Mouse (Mus musculus): Measurements from ENCODE around the gene Atp2b1. TPM values are rescaled to one million over a fixed set of nuclear protein-coding genes. Genes with fewer than 3 reads are reported as not detected.

The Atp2b1 gene
- polyA plus RNA-seq, 1 experiment = 36.2 TPM

DNA sequence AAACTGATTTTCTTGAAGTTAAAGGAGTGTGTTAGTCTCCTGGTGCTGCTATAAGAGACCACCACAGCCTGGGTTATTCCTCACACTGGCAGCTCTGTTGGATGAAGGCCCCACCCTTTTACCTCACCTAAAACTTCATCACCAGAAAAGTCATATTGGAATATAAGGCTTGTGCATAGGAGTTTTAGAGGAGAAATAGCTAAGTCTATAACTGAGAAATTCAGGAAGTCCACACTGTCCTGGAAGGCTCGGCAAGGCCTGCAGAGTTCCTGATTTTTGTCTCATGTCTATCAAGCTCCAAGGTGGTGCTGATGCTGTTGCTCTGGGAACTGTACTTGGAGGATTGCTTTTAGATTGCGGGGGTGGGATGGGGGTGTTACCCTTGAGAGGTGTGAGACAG, 26.6 kb downstream of the Atp2b1 start:
- Histone ChIP-seq H3ac (ENCODE audit: control insufficient read depth, insufficient read length) (no peak overlapping the region), H3K27me3 (ENCODE audit: control insufficient read depth, insufficient read depth, insufficient read length) (no peaks in the 10 kb centered on the region)
- TF ChIP-seq POLR2A (IDR thresholded peaks at IDR 0.05; ENCODE audit: insufficient read length, low read depth) (no peak), POLR2AphosphoS2 (IDR thresholded peaks at IDR 0.05; ENCODE audit: insufficient read length, low read depth) (no peak), MYOD1 (IDR thresholded peaks at IDR 0.05; ENCODE audit: control insufficient read depth in 1 of 3, insufficient read length in 2 of 3, low read depth in 2 of 3) (no peak), TCF12 (IDR thresholded peaks at IDR 0.05; ENCODE audit: insufficient read depth, poor library complexity, severe bottlenecking) (no peak), MYOG (IDR thresholded peaks at IDR 0.05; ENCODE audit: control insufficient read depth in 1 of 3, insufficient read depth in 1 of 3, insufficient read length in 2 of 3, low read depth in 2 of 3) (no peak), E2F4 (IDR thresholded peaks at IDR 0.05; ENCODE audit: insufficient read depth) (no peak), USF1 (IDR thresholded peaks at IDR 0.05; ENCODE audit: low read depth) (no peak)

GRCm38 (mm10) chr10:98941991-98942390, 27.8 kb downstream of the Atp2b1 start:
- Histone ChIP-seq H3K79me2 (ENCODE audit: control insufficient read depth, insufficient read depth) (peaks cover 98% of the 10 kb centered on the region), H3K27me3 (ENCODE audit: control insufficient read depth, insufficient read depth, insufficient read length) (no peaks in the 10 kb centered on the region), H3K4me3 (no peak overlapping the region), H3K36me3 (ENCODE audit: control insufficient read depth, insufficient read depth) (peaks cover 6% of the 10 kb centered on the region), H3K4me2 (ENCODE audit: low read depth) (no peak overlapping the region), H3ac (ENCODE audit: control insufficient read depth, insufficient read length) (no peak overlapping the region)
- TF ChIP-seq REST (IDR thresholded peaks at IDR 0.05; ENCODE audit: insufficient read depth, insufficient read length) (no peak), MYOD1 (IDR thresholded peaks at IDR 0.05; ENCODE audit: control insufficient read depth in 1 of 3, insufficient read length in 2 of 3, low read depth in 2 of 3) (no peak), POLR2AphosphoS2 (IDR thresholded peaks at IDR 0.05; ENCODE audit: insufficient read length, low read depth) (no peak), CEBPB (IDR thresholded peaks at IDR 0.05; ENCODE audit: insufficient read depth, poor library complexity, severe bottlenecking) (no peak), TCF3 (IDR thresholded peaks at IDR 0.05; ENCODE audit: insufficient read length, low read depth) (no peak), MYOG (IDR thresholded peaks at IDR 0.05; ENCODE audit: control insufficient read depth in 1 of 3, insufficient read depth in 1 of 3, insufficient read length in 2 of 3, low read depth in 2 of 3) (no peak)

More for the DNA sequence above, 26.6 kb downstream of the Atp2b1 start:
- H3K4me3 ChIP-seq = no peak overlapping the region
- H3K36me3 ChIP-seq (ENCODE audit: control insufficient read depth, insufficient read depth) = peaks cover 6% of the 10 kb centered on the region
- peaks cover 98% of the 10 kb centered on the region for H3K79me2 ChIP-seq (ENCODE audit: control insufficient read depth, insufficient read depth)
- H3K4me2 ChIP-seq (ENCODE audit: low read depth) = no peak overlapping the region

- H3K79me2 ChIP-seq (ENCODE audit: control insufficient read depth, insufficient read depth) = peaks cover 98% of the 10 kb centered on the region
- TF ChIP-seq POLR2AphosphoS2 (IDR thresholded peaks at IDR 0.05; ENCODE audit: insufficient read length, low read depth) = no peak
- TF ChIP-seq MYOD1 (IDR thresholded peaks at IDR 0.05; ENCODE audit: control insufficient read depth in 1 of 3, insufficient read length in 2 of 3, low read depth in 2 of 3) = no peak
- TF ChIP-seq USF1 (IDR thresholded peaks at IDR 0.05; ENCODE audit: low read depth) = no peak
- no peak for TF ChIP-seq POLR2A (IDR thresholded peaks at IDR 0.05; ENCODE audit: insufficient read length, low read depth)
- TF ChIP-seq TCF3 (IDR thresholded peaks at IDR 0.05; ENCODE audit: insufficient read length, low read depth) = no peak
- TF ChIP-seq MYOG (IDR thresholded peaks at IDR 0.05; ENCODE audit: control insufficient read depth in 1 of 3, insufficient read depth in 1 of 3, insufficient read length in 2 of 3, low read depth in 2 of 3) = no peak
- no peak for TF ChIP-seq SRF (IDR thresholded peaks at IDR 0.05; ENCODE audit: control insufficient read depth, insufficient read length, low read depth)
- TF ChIP-seq TCF12 (IDR thresholded peaks at IDR 0.05; ENCODE audit: insufficient read depth, poor library complexity, severe bottlenecking) = no peak
- no peak for TF ChIP-seq E2F4 (IDR thresholded peaks at IDR 0.05; ENCODE audit: insufficient read depth)
- no peak for TF ChIP-seq CEBPB (IDR thresholded peaks at IDR 0.05; ENCODE audit: insufficient read depth, poor library complexity, severe bottlenecking)
- TF ChIP-seq REST (IDR thresholded peaks at IDR 0.05; ENCODE audit: insufficient read depth, insufficient read length) = no peak
- TF ChIP-seq MAX (IDR thresholded peaks at IDR 0.05; ENCODE audit: low read depth) = no peak
- no peak overlapping the region for H3K4me3 ChIP-seq
- H3K4me2 ChIP-seq (ENCODE audit: low read depth) = no peak overlapping the region
- H3K36me3 ChIP-seq (ENCODE audit: control insufficient read depth, insufficient read depth) = peaks cover 6% of the 10 kb centered on the region
- H3ac ChIP-seq (ENCODE audit: control insufficient read depth, insufficient read length) = no peak overlapping the region
- H3K27me3 ChIP-seq (ENCODE audit: control insufficient read depth, insufficient read depth, insufficient read length) = no peaks in the 10 kb centered on the region
Observed at GRCm38 (mm10) chr10:98942999-98943398, 28.8 kb downstream of the Atp2b1 start.

DNA sequence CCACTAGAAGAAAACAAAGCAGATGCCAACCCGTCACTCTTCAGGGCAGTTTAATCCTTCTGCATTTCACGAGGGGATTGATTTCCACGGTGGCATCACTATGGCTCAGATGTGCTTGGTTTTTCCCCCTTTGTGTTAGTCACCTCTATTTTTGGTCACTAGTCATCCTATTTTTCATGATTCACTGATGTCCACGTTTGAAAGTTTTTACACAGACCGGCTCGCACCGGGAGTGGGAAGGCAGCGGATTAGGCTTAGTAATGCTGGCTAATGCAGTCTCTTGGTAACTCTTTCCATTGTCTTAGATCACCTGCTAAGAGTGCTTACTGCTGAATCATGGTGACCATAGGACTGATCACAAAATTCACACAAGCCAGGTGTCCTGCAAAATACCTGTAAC, 29.7 kb downstream of the Atp2b1 start:
- H3K27me3 ChIP-seq (ENCODE audit: control insufficient read depth, insufficient read depth, insufficient read length) = no peaks in the 10 kb centered on the region
- no peak overlapping the region for H3ac ChIP-seq (ENCODE audit: control insufficient read depth, insufficient read length)
- H3K36me3 ChIP-seq (ENCODE audit: control insufficient read depth, insufficient read depth) = peaks cover 6% of the 10 kb centered on the region
- no peak for TF ChIP-seq POLR2AphosphoS2 (IDR thresholded peaks at IDR 0.05; ENCODE audit: insufficient read length, low read depth)
- TF ChIP-seq E2F4 (IDR thresholded peaks at IDR 0.05; ENCODE audit: insufficient read depth) = no peak
- no peak for TF ChIP-seq CEBPB (IDR thresholded peaks at IDR 0.05; ENCODE audit: insufficient read depth, poor library complexity, severe bottlenecking)
- TF ChIP-seq MYOD1 (IDR thresholded peaks at IDR 0.05; ENCODE audit: control insufficient read depth in 1 of 3, insufficient read length in 2 of 3, low read depth in 2 of 3) = no peak
- no peak for TF ChIP-seq USF1 (IDR thresholded peaks at IDR 0.05; ENCODE audit: low read depth)
- TF ChIP-seq TCF3 (IDR thresholded peaks at IDR 0.05; ENCODE audit: insufficient read length, low read depth) = no peak
- TF ChIP-seq MAX (IDR thresholded peaks at IDR 0.05; ENCODE audit: low read depth) = no peak
- TF ChIP-seq MYOG (IDR thresholded peaks at IDR 0.05; ENCODE audit: control insufficient read depth in 1 of 3, insufficient read depth in 1 of 3, insufficient read length in 2 of 3, low read depth in 2 of 3) = no peak
- TF ChIP-seq TCF12 (IDR thresholded peaks at IDR 0.05; ENCODE audit: insufficient read depth, poor library complexity, severe bottlenecking) = no peak
- no peak for TF ChIP-seq SRF (IDR thresholded peaks at IDR 0.05; ENCODE audit: control insufficient read depth, insufficient read length, low read depth)
- H3K79me2 ChIP-seq (ENCODE audit: control insufficient read depth, insufficient read depth) = peaks cover 98% of the 10 kb centered on the region
- no peak overlapping the region for H3K4me3 ChIP-seq
- H3K4me2 ChIP-seq (ENCODE audit: low read depth) = peak overlapping the region; percentile 44
